Mouse (Mus musculus) forebrain, embryonic 12.5 days (tissue): ENCODE results near the gene Igsf21. TPM values are rescaled to one million over a fixed set of nuclear protein-coding genes. Genes with fewer than 3 reads are reported as not detected.

Experiments used
- ATAC-seq: fragments of 200-750 bp; cut with Nextera tagmentation; 2 replicates; pipeline ENCODE4 v1.8.0; 2017; ENCODE audit warnings: moderate TSS enrichment; ENCODE audit not compliant: low FRiP score
- H3K27ac ChIP-seq: fragments of 300-500 bp; sonication (generic); 2 replicates; pipeline ENCODE4 v1.5.1; 2016; ENCODE audit warnings: mild to moderate bottlenecking
- H3K27me3 ChIP-seq: fragments of 300-500 bp; sonication (generic); 2 replicates; pipeline ENCODE4 v1.6.1; 2016; ENCODE audit warnings: mild to moderate bottlenecking
- H3K36me3 ChIP-seq: fragments of 300-500 bp; sonication (generic); replicated peaks from 2 replicates; pipeline ENCODE4 v1.6.1; 2016; ENCODE audit warnings: mild to moderate bottlenecking
- H3K4me1 ChIP-seq: fragments of 300-500 bp; sonication (generic); 2 replicates; pipeline ENCODE4 v1.6.1; 2016
- H3K4me2 ChIP-seq: fragments of 300-500 bp; sonication (generic); 2 replicates; pipeline ENCODE4 v1.6.1; 2016; ENCODE audit warnings: mild to moderate bottlenecking, moderate library complexity
- H3K4me3 ChIP-seq: fragments of 300-500 bp; sonication (generic); replicated peaks from 2 replicates; pipeline ENCODE4 v1.5.1; 2016; ENCODE audit warnings: mild to moderate bottlenecking
- H3K9ac ChIP-seq: fragments of 300-500 bp; sonication (generic); 2 replicates; pipeline ENCODE4 v1.6.1; 2016; ENCODE audit warnings: mild to moderate bottlenecking
- H3K9me3 ChIP-seq: fragments of 300-500 bp; sonication (generic); 2 replicates; pipeline ENCODE4 v1.6.1; 2016
- WGBS: fragments of 180-500 bp; shearing (Covaris S2); methylation state at CpG from one replicate; pipeline ENCODE4 v1.1.7; 2016; 5-methylcytosine and 5-hydroxymethylcytosine counted together
- polyA plus RNA-seq: library from polyadenylated mRNA; unstranded; fragments of >200 nt; fragmentation: Nextera tagmentation; extraction: Ambion mirVana; gene quantifications from 2 replicates; pipeline ENCODE4 v1.2.1, GENCODE M21; 2016

Gene Igsf21
- polyA plus RNA-seq, 1 experiment from 2014 or later = 21.7 TPM

GRCm38 (mm10) chr4:140234412-140235205 is 12.0 kb downstream of the Igsf21 start:
- H3K9ac ChIP-seq = no peak overlapping the region
- H3K27ac ChIP-seq = no peak overlapping the region
- no peaks in the 10 kb centered on the region; the same call in 1 of the 2 replicates for H3K27me3 ChIP-seq
- H3K4me2 ChIP-seq = no peak overlapping the region
- no peak for ATAC-seq
- no peak overlapping the region for H3K4me3 ChIP-seq
- no peaks in the 10 kb centered on the region for H3K9me3 ChIP-seq
- 82% methylated on average over 18 of the region's 18 CpGs for WGBS
- H3K36me3 ChIP-seq = no peaks in the 10 kb centered on the region
- peaks cover 30% of the 10 kb centered on the region for H3K4me1 ChIP-seq

- H3K27me3 ChIP-seq = peaks cover 11% of the 10 kb centered on the region; the same call in 1 of the 2 replicates
- peaks cover 45% of the 10 kb centered on the region for H3K4me1 ChIP-seq
- no peak overlapping the region for H3K9ac ChIP-seq
- H3K4me3 ChIP-seq = no peak overlapping the region
- no peaks in the 10 kb centered on the region for H3K9me3 ChIP-seq
- 57% methylated on average over 6 of the region's 7 CpGs for WGBS
- no peak overlapping the region for H3K4me2 ChIP-seq
- peak overlapping the region; percentile 59; the same call in 1 of the 2 replicates for H3K27ac ChIP-seq
- H3K36me3 ChIP-seq = no peaks in the 10 kb centered on the region
- ATAC-seq = 0 out of 2 replicates have a peak, but pooled peaks have one; percentile 14
Observed at GRCm38 (mm10) chr4:140227837-140228236, 18.7 kb downstream of the Igsf21 start.

- Histone ChIP-seq H3K27me3 (peaks cover 11% of the 10 kb centered on the region; the same call in 1 of the 2 replicates), H3K4me2 (no peak overlapping the region), H3K9ac (no peak overlapping the region), H3K4me3 (no peak overlapping the region), H3K9me3 (no peaks in the 10 kb centered on the region), H3K27ac (no peak overlapping the region), H3K4me1 (peaks cover 68% of the 10 kb centered on the region), H3K36me3 (no peaks in the 10 kb centered on the region)
- 87% methylated on average over 9 of the region's 9 CpGs for WGBS
- ATAC-seq = no peak
Observed at GRCm38 (mm10) chr4:140225204-140225603, 21.4 kb downstream of the Igsf21 start.

- Histone ChIP-seq H3K27ac (0 out of 2 replicates have a peak overlapping the region, but pooled peaks have one; percentile 46), H3K4me1 (peaks cover 75% of the 10 kb centered on the region), H3K27me3 (peaks cover 11% of the 10 kb centered on the region; the same call in 1 of the 2 replicates), H3K9me3 (no peaks in the 10 kb centered on the region), H3K36me3 (no peaks in the 10 kb centered on the region), H3K4me2 (no peak overlapping the region), H3K9ac (no peak overlapping the region), H3K4me3 (no peak overlapping the region)
- 83% methylated on average over 7 of the region's 7 CpGs for WGBS
- no peak for ATAC-seq
Observed at GRCm38 (mm10) chr4:140224451-140224850, 22.1 kb downstream of the Igsf21 start.

GRCm38 (mm10) chr4:140223067-140223466 is 23.5 kb downstream of the Igsf21 start:
- no peak overlapping the region for H3K4me2 ChIP-seq
- H3K36me3 ChIP-seq = no peaks in the 10 kb centered on the region
- no peaks in the 10 kb centered on the region for H3K9me3 ChIP-seq
- H3K9ac ChIP-seq = no peak overlapping the region
- H3K27ac ChIP-seq = no peak overlapping the region
- 70% methylated on average over 12 of the region's 12 CpGs for WGBS
- no peak for ATAC-seq
- H3K4me3 ChIP-seq = no peak overlapping the region
- peaks cover 83% of the 10 kb centered on the region for H3K4me1 ChIP-seq
- H3K27me3 ChIP-seq = peaks cover 3% of the 10 kb centered on the region; the same call in 1 of the 2 replicates

GRCm38 (mm10) chr4:140220326-140221093 is 26.1 kb downstream of the Igsf21 start:
- WGBS = 41% methylated on average over 22 of the region's 22 CpGs

GRCm38 (mm10) chr4:140218853-140219852 is 27.4 kb downstream of the Igsf21 start:
- Histone ChIP-seq H3K36me3 (no peaks in the 10 kb centered on the region), H3K9me3 (no peaks in the 10 kb centered on the region), H3K4me2 (0 out of 2 replicates have a peak overlapping the region, but pooled peaks have one; percentile 13), H3K4me1 (peaks cover 81% of the 10 kb centered on the region), H3K9ac (no peak overlapping the region), H3K27ac (peak overlapping the region; percentile 89), H3K27me3 (no peaks in the 10 kb centered on the region; the same call in 1 of the 2 replicates), H3K4me3 (no peak overlapping the region)
- ATAC-seq = peak; percentile 59
- 59% methylated on average over 17 of the region's 17 CpGs for WGBS

More at GRCm38 (mm10) chr4:140220326-140221093, 26.1 kb downstream of the Igsf21 start:
- Histone ChIP-seq H3K4me2 (no peak overlapping the region), H3K36me3 (no peaks in the 10 kb centered on the region), H3K4me1 (peaks cover 78% of the 10 kb centered on the region), H3K9ac (no peak overlapping the region), H3K9me3 (no peaks in the 10 kb centered on the region), H3K27me3 (no peaks in the 10 kb centered on the region; the same call in 1 of the 2 replicates), H3K4me3 (no peak overlapping the region), H3K27ac (peak overlapping the region; percentile 64)
- ATAC-seq = 0 out of 2 replicates have a peak, but pooled peaks have one; percentile 7

- peak overlapping the region; percentile 89 for H3K27ac ChIP-seq
- no peak overlapping the region for H3K4me2 ChIP-seq
- H3K36me3 ChIP-seq = no peaks in the 10 kb centered on the region
- no peaks in the 10 kb centered on the region for H3K9me3 ChIP-seq
- H3K9ac ChIP-seq = 0 out of 2 replicates have a peak overlapping the region, but pooled peaks have one; percentile 13
- H3K27me3 ChIP-seq = no peaks in the 10 kb centered on the region; the same call in 1 of the 2 replicates
- no peak overlapping the region for H3K4me3 ChIP-seq
- ATAC-seq = peak; percentile 44; the same call in 1 of the 2 replicates
- WGBS = 26% methylated on average over 5 of the region's 5 CpGs
- peaks cover 82% of the 10 kb centered on the region for H3K4me1 ChIP-seq
Observed at GRCm38 (mm10) chr4:140218384-140218783, 28.2 kb downstream of the Igsf21 start.

- Histone ChIP-seq H3K27me3 (no peaks in the 10 kb centered on the region; the same call in 1 of the 2 replicates), H3K27ac (peak overlapping the region; percentile 89), H3K4me2 (no peak overlapping the region), H3K36me3 (no peaks in the 10 kb centered on the region), H3K4me3 (no peak overlapping the region), H3K4me1 (peaks cover 82% of the 10 kb centered on the region), H3K9ac (0 out of 2 replicates have a peak overlapping the region, but pooled peaks have one; percentile 13), H3K9me3 (no peaks in the 10 kb centered on the region)
- 64% methylated on average over 8 of the region's 8 CpGs for WGBS
- ATAC-seq = peak; percentile 7; the same call in 1 of the 2 replicates
Observed at GRCm38 (mm10) chr4:140217934-140218333, 28.6 kb downstream of the Igsf21 start.

GRCm38 (mm10) chr4:140216096-140216495 is 30.5 kb downstream of the Igsf21 start:
- H3K4me1 ChIP-seq = peaks cover 83% of the 10 kb centered on the region
- H3K4me2 ChIP-seq = no peak overlapping the region
- H3K9ac ChIP-seq = no peak overlapping the region
- no peak for ATAC-seq
- no peaks in the 10 kb centered on the region for H3K9me3 ChIP-seq
- WGBS = 82% methylated on average over 8 of the region's 8 CpGs
- H3K27ac ChIP-seq = no peak overlapping the region
- H3K27me3 ChIP-seq = no peaks in the 10 kb centered on the region; the same call in 1 of the 2 replicates
- H3K36me3 ChIP-seq = no peaks in the 10 kb centered on the region
- no peak overlapping the region for H3K4me3 ChIP-seq

- Histone ChIP-seq H3K4me3 (no peak overlapping the region), H3K9me3 (no peaks in the 10 kb centered on the region), H3K9ac (no peak overlapping the region), H3K36me3 (no peaks in the 10 kb centered on the region), H3K27ac (no peak overlapping the region), H3K4me1 (peaks cover 82% of the 10 kb centered on the region), H3K4me2 (no peak overlapping the region), H3K27me3 (no peaks in the 10 kb centered on the region)
- ATAC-seq = no peak
- WGBS = 76% methylated on average over 9 of the region's 9 CpGs
Observed at GRCm38 (mm10) chr4:140215205-140215604, 31.4 kb downstream of the Igsf21 start.
